Mouse (Mus musculus) adrenal gland (tissue): ENCODE measurements around the gene Usp25.

ENCODE experiments used
- intact Hi-C: fragments of 180-260 bp; cut with DNase I; formaldehyde crosslinking; loops from one replicate; pipeline ENCODE4 v1.15.1; 2025

The Usp25 gene

GRCm38 (mm10) chr16:77133055-77133454, 119.5 kb downstream of the Usp25 start:
- intact Hi-C loops, result loop anchor here (5.0 kb wide), 2 partner anchors 34 to 1024 kb away; no protein-coding TSS in a partner anchor

GRCm38 (mm10) chr16:77140651-77141050, 127.1 kb downstream of the Usp25 start:
- intact Hi-C loops, result no loop called here

GRCm38 (mm10) chr16:77146801-77147200, 133.3 kb downstream of the Usp25 start:
- intact Hi-C loops, result no loop called here

DNA sequence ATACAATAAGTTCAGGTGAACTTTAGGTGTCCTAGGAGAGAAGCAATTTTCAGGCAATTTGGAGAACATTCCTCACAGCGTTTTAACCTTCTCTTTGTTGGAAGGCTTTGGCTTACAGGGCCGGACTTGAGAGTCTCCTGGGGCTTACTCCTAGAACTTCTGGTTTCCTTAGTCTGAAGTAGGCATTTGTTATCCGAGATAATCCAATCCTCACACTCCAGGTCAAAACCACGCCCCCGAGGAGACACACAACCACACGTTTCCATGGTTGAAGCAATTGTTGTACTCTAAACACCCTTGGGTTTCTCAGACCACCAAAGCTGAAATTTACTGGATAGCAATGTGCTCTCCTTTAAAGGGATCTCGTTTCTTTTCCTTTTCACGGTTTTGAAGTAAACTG, 136.8 kb downstream of the Usp25 start:
- intact Hi-C loops, result no loop called here

DNA sequence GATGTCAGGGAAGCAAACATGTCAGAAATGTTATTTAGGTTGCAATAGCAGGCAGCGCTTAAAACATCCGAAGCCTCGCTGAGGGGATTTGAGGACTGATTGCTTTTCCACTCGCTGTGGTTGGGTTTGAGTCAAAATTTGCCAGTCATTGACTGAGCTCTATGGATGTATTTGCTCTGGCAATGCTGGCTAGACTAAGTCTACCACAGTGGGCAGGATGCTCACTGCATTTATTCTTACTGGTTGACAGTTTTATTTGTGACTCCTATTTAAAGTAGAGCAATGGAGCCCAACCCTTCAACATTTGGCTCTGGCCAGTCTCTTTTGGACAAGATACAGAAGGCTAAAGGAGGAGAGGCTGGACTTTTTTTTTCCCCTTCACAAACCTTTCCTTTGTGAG, 137.4 kb downstream of the Usp25 start:
- intact Hi-C loops, result no loop called here

GRCm38 (mm10) chr16:77152288-77152687, 138.8 kb downstream of the Usp25 start:
- intact Hi-C loops, result no loop called here

- intact Hi-C loops, result no loop called here
These were observed 139.8 kb downstream of the Usp25 start for GRCm38 (mm10) chr16:77153216-77153715.

GRCm38 (mm10) chr16:77153815-77154214, 140.3 kb downstream of the Usp25 start:
- intact Hi-C loops, result no loop called here

DNA sequence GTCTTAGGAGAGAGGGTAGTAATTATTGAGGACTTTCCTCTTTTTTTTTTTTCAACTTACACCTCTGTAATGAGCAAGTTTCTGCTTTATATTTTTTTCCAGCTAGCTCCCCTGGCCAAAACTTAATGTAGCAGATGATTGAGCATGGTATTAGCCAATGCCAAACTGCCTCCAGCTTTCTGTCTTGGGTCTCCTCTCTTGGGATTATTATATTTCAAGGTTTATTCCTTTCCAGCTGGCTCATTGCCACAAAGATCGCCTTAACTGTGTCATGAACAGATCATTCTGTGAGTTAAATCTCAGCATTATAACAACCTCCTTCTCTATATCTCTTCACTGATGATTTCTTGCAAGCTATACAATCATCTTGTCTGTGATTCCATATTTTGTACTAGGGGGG, 141.3 kb downstream of the Usp25 start:
- intact Hi-C loops, result no loop called here
